8 mouse cellular contexts compared by ENCODE assay signal in the genomic region with DNA sequence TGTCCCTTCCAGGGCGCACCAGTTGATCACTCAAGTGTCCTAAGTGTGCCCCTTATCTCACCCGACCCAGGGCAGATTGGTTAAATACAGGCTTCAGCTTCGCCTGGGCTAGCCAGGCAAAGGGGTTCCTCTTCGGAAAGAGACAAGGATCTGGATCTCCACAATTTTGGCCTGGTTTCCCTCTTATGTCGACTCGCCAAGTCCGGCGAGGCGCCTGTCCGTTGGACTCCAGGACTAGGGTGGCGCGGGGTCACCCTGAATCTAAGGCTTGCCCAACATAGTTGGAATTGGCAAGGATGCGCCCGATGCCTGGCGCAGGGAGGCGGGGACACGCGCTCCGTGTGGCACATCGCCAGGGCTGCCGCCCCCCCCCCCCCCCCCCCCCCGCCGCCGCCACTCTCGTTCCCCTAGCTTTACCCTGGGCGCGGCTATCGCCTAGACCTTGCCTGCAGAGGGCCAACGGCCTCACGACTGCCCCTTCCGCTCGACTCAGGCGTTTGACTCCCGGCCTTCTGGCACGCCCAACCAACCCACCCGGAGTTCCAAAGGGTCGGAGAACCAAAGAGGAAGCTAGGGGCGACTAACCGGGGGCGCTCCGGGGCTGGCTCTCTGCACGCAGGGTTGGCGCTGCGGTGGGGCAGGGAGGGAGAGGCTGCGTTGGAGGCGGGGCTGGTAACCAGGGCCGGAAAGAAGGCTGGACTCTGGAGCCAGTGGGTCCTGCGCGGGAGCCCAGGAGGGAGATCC. TPM values are rescaled to one million over a fixed set of nuclear protein-coding genes. Genes with fewer than 3 reads are reported as not detected.
DNase-seq lines count a peak whose midpoint lies in the region; ATAC-seq lines count a peak whose summit lies in the region.

No protein-coding gene starts in this region.

- DNase-seq in adrenal gland, adult 2 months: peak; percentile 90
- peak; percentile 90 for DNase-seq in embryo, embryonic 11 days
- DNase-seq in gastrocnemius, postnatal 25 days: peak; percentile 86
- peak; percentile 72 to 90 for DNase-seq in left cerebral cortex, postnatal 10 days (ENCODE audit: extremely low spot score in 1 of 2, low spot score in 2 of 2)
- peak; percentile 46 for DNase-seq in retina, postnatal 7 days (ENCODE audit: low read depth, low spot score)
- DNase-seq in urinary bladder, postnatal 10 days (ENCODE audit: low spot score): peak; percentile 30

- intact Hi-C loops in left cerebral cortex, postnatal 10 days (cut with DNase I): loop anchor here (5.0 to 10.0 kb wide), 2 partner anchors 285 to 1022 kb away; no protein-coding TSS in a partner anchor

- peak; percentile 1 for ATAC-seq in inflammation-experienced regulatory T-cells, adult 6 months
- ATAC-seq in megakaryocyte, adult 5-6 weeks (ENCODE audit: poor library complexity, severe bottlenecking): peak; percentile 63

RNA-seq across cellular contexts. Expression of gene Nrp1, which starts 1.4 kb away (rescaled TPM):
- 100 to 1,000 TPM in 1 of 2 experiments, 10 to 100 TPM in 1; 74.4 to 130 TPM for total RNA-seq in adrenal gland, adult 2 months (2021)
- polyA plus RNA-seq in adrenal gland, adult 2 months (2012; rRNA removed): 24.4 and 31.1 TPM in 2 replicates
- 10 to 100 TPM; 29.7 to 37.5 TPM for total RNA-seq in gastrocnemius, postnatal 25 days (2021)
- polyA plus RNA-seq in inflammation-experienced regulatory T-cells, adult 6 months (2017; shearing (Covaris generic)): 100 to 1,000 TPM; 145 to 329 (median 260) TPM
- 10 to 100 TPM; 33.7 to 35.3 TPM for total RNA-seq in left cerebral cortex, postnatal 10 days (2021)
- total RNA-seq in megakaryocyte, adult 5-6 weeks (2015): 56.8 and 59.8 TPM in 2 replicates
- 73.2 and 74.3 TPM in 2 replicates for total RNA-seq in megakaryocyte, adult 5-6 weeks (2017)

Comparison
In these comparisons a context has a peak if more than half of its experiments do, and no peak if none do; other contexts are left out.
1. Peak in every context shown above with its lines: DNase-seq and ATAC-seq.
2. DNase-seq: peak in every context shown above with its lines; median percentile 90 in adrenal gland, adult 2 months; 90 in embryo, embryonic 11 days; 86 in gastrocnemius, postnatal 25 days; 81 in left cerebral cortex, postnatal 10 days; 46 in retina, postnatal 7 days; 30 in urinary bladder, postnatal 10 days.